Mouse (Mus musculus): Measurements from ENCODE around the gene Hsph1. TPM values are rescaled to one million over a fixed set of nuclear protein-coding genes. Genes with fewer than 3 reads are reported as not detected.

The Hsph1 gene
- polyA plus RNA-seq, 1 experiment from 2014 or later, result 49.5 TPM

GRCm38 (mm10) chr5:149585910-149586309, 50.3 kb downstream of the Hsph1 start:
- Histone ChIP-seq H3K4me1 (ENCODE audit: control insufficient read depth, insufficient read depth, low read length) (no peaks in the 10 kb centered on the region), H3K27ac (ENCODE audit: low read length) (no peak overlapping the region), H3K4me2 (ENCODE audit: low read depth, low read length) (no peak overlapping the region), H3K9ac (ENCODE audit: low read length) (no peak overlapping the region), H3K9me3 (replicated peaks; ENCODE audit: control insufficient read depth, low read length) (no peaks in the 10 kb centered on the region), H3K4me3 (replicated peaks; ENCODE audit: low read length) (no peak overlapping the region), H3K36me3 (ENCODE audit: control insufficient read depth, insufficient read depth, low read length) (no peaks in the 10 kb centered on the region), H3K27me3 (ENCODE audit: control insufficient read depth, insufficient read depth, low read length) (no peaks in the 10 kb centered on the region)
- WGBS, result 58% methylated on average over 10 of the region's 10 CpGs
- ATAC-seq (ENCODE audit: insufficient read depth, low FRiP score), result no peak

- no peak for ATAC-seq (ENCODE audit: insufficient read depth, low FRiP score)
- Histone ChIP-seq H3K4me3 (replicated peaks; ENCODE audit: low read length) (no peak overlapping the region), H3K9ac (ENCODE audit: low read length) (no peak overlapping the region), H3K9me3 (replicated peaks; ENCODE audit: control insufficient read depth, low read length) (no peaks in the 10 kb centered on the region), H3K4me2 (ENCODE audit: low read depth, low read length) (no peak overlapping the region), H3K27ac (ENCODE audit: low read length) (no peak overlapping the region), H3K27me3 (ENCODE audit: control insufficient read depth, insufficient read depth, low read length) (no peaks in the 10 kb centered on the region), H3K4me1 (ENCODE audit: control insufficient read depth, insufficient read depth, low read length) (no peaks in the 10 kb centered on the region), H3K36me3 (ENCODE audit: control insufficient read depth, insufficient read depth, low read length) (no peaks in the 10 kb centered on the region)
- 68% methylated on average over 1 of the region's 1 CpGs for WGBS
Measured at GRCm38 (mm10) chr5:149585231-149585630, 50.9 kb downstream of the Hsph1 start.

- Histone ChIP-seq H3K36me3 (ENCODE audit: control insufficient read depth, insufficient read depth, low read length) (no peaks in the 10 kb centered on the region), H3K27ac (ENCODE audit: low read length) (no peak overlapping the region), H3K4me3 (replicated peaks; ENCODE audit: low read length) (no peak overlapping the region), H3K9ac (ENCODE audit: low read length) (no peak overlapping the region), H3K4me2 (ENCODE audit: low read depth, low read length) (no peak overlapping the region), H3K27me3 (ENCODE audit: control insufficient read depth, insufficient read depth, low read length) (no peaks in the 10 kb centered on the region), H3K9me3 (replicated peaks; ENCODE audit: control insufficient read depth, low read length) (no peaks in the 10 kb centered on the region), H3K4me1 (ENCODE audit: control insufficient read depth, insufficient read depth, low read length) (no peaks in the 10 kb centered on the region)
- ATAC-seq (ENCODE audit: insufficient read depth, low FRiP score), result no peak
- 61% methylated on average over 8 of the region's 8 CpGs for WGBS
Measured at GRCm38 (mm10) chr5:149584154-149584655, 52.0 kb downstream of the Hsph1 start.

- Histone ChIP-seq H3K27me3 (ENCODE audit: control insufficient read depth, insufficient read depth, low read length) (no peaks in the 10 kb centered on the region), H3K27ac (ENCODE audit: low read length) (no peak overlapping the region), H3K9me3 (replicated peaks; ENCODE audit: control insufficient read depth, low read length) (no peaks in the 10 kb centered on the region), H3K4me1 (ENCODE audit: control insufficient read depth, insufficient read depth, low read length) (no peaks in the 10 kb centered on the region), H3K4me2 (ENCODE audit: low read depth, low read length) (no peak overlapping the region), H3K4me3 (replicated peaks; ENCODE audit: low read length) (no peak overlapping the region), H3K9ac (ENCODE audit: low read length) (no peak overlapping the region), H3K36me3 (ENCODE audit: control insufficient read depth, insufficient read depth, low read length) (no peaks in the 10 kb centered on the region)
- WGBS, result 32% methylated on average over 8 of the region's 8 CpGs
- ATAC-seq (ENCODE audit: insufficient read depth, low FRiP score), result no peak
Measured at GRCm38 (mm10) chr5:149583507-149583906, 52.7 kb downstream of the Hsph1 start.

- H3K9me3 ChIP-seq (replicated peaks; ENCODE audit: control insufficient read depth, low read length), result no peaks in the 10 kb centered on the region
- no peak overlapping the region for H3K4me2 ChIP-seq (ENCODE audit: low read depth, low read length)
- ATAC-seq (ENCODE audit: insufficient read depth, low FRiP score), result no peak
- H3K9ac ChIP-seq (ENCODE audit: low read length), result no peak overlapping the region
- no peak overlapping the region for H3K27ac ChIP-seq (ENCODE audit: low read length)
- WGBS, result 47% methylated on average over 5 of the region's 5 CpGs
- no peaks in the 10 kb centered on the region for H3K27me3 ChIP-seq (ENCODE audit: control insufficient read depth, insufficient read depth, low read length)
- no peak overlapping the region for H3K4me3 ChIP-seq (replicated peaks; ENCODE audit: low read length)
- H3K4me1 ChIP-seq (ENCODE audit: control insufficient read depth, insufficient read depth, low read length), result no peaks in the 10 kb centered on the region
- no peaks in the 10 kb centered on the region for H3K36me3 ChIP-seq (ENCODE audit: control insufficient read depth, insufficient read depth, low read length)
Measured at GRCm38 (mm10) chr5:149582642-149583262, 53.4 kb downstream of the Hsph1 start.

GRCm38 (mm10) chr5:149577449-149577848, 58.7 kb downstream of the Hsph1 start:
- Histone ChIP-seq H3K4me1 (ENCODE audit: control insufficient read depth, insufficient read depth, low read length) (peaks cover 6% of the 10 kb centered on the region; the same call in 1 of the 2 replicates), H3K4me3 (replicated peaks; ENCODE audit: low read length) (no peak overlapping the region), H3K4me2 (ENCODE audit: low read depth, low read length) (no peak overlapping the region), H3K36me3 (ENCODE audit: control insufficient read depth, insufficient read depth, low read length) (no peaks in the 10 kb centered on the region), H3K9me3 (replicated peaks; ENCODE audit: control insufficient read depth, low read length) (no peaks in the 10 kb centered on the region), H3K9ac (ENCODE audit: low read length) (no peak overlapping the region; the same call in 1 of the 2 replicates), H3K27ac (ENCODE audit: low read length) (no peak overlapping the region), H3K27me3 (ENCODE audit: control insufficient read depth, insufficient read depth, low read length) (no peaks in the 10 kb centered on the region)
- ATAC-seq (ENCODE audit: insufficient read depth, low FRiP score), result no peak
- 37% methylated on average over 10 of the region's 10 CpGs for WGBS

- Histone ChIP-seq H3K4me1 (ENCODE audit: control insufficient read depth, insufficient read depth, low read length) (peaks cover 6% of the 10 kb centered on the region; the same call in 1 of the 2 replicates), H3K36me3 (ENCODE audit: control insufficient read depth, insufficient read depth, low read length) (no peaks in the 10 kb centered on the region), H3K4me2 (ENCODE audit: low read depth, low read length) (no peak overlapping the region), H3K9me3 (replicated peaks; ENCODE audit: control insufficient read depth, low read length) (no peaks in the 10 kb centered on the region), H3K4me3 (replicated peaks; ENCODE audit: low read length) (no peak overlapping the region), H3K27me3 (ENCODE audit: control insufficient read depth, insufficient read depth, low read length) (no peaks in the 10 kb centered on the region), H3K27ac (ENCODE audit: low read length) (no peak overlapping the region), H3K9ac (ENCODE audit: low read length) (no peak overlapping the region; the same call in 1 of the 2 replicates)
- no peak for ATAC-seq (ENCODE audit: insufficient read depth, low FRiP score)
- WGBS, result 41% methylated on average over 10 of the region's 10 CpGs
Measured at GRCm38 (mm10) chr5:149576977-149577376, 59.2 kb downstream of the Hsph1 start.

- no peaks in the 10 kb centered on the region for H3K36me3 ChIP-seq (ENCODE audit: control insufficient read depth, insufficient read depth, low read length)
- no peak overlapping the region for H3K9ac ChIP-seq (ENCODE audit: low read length)
- peaks cover 13% of the 10 kb centered on the region for H3K4me1 ChIP-seq (ENCODE audit: control insufficient read depth, insufficient read depth, low read length)
- H3K4me2 ChIP-seq (ENCODE audit: low read depth, low read length), result no peak overlapping the region
- no peaks in the 10 kb centered on the region for H3K27me3 ChIP-seq (ENCODE audit: control insufficient read depth, insufficient read depth, low read length)
- H3K4me3 ChIP-seq (replicated peaks; ENCODE audit: low read length), result no peak overlapping the region
- H3K27ac ChIP-seq (ENCODE audit: low read length), result no peak overlapping the region
- no peaks in the 10 kb centered on the region for H3K9me3 ChIP-seq (replicated peaks; ENCODE audit: control insufficient read depth, low read length)
- WGBS, result 57% methylated on average over 13 of the region's 13 CpGs
- ATAC-seq (ENCODE audit: insufficient read depth, low FRiP score), result no peak
Measured at GRCm38 (mm10) chr5:149568993-149569392, 67.2 kb downstream of the Hsph1 start.

- Histone ChIP-seq H3K4me1 (ENCODE audit: control insufficient read depth, insufficient read depth, low read length) (peaks cover 13% of the 10 kb centered on the region), H3K9ac (ENCODE audit: low read length) (no peak overlapping the region), H3K27ac (ENCODE audit: low read length) (peak overlapping the region; percentile 21; the same call in 1 of the 2 replicates), H3K4me2 (ENCODE audit: low read depth, low read length) (no peak overlapping the region), H3K9me3 (replicated peaks; ENCODE audit: control insufficient read depth, low read length) (no peaks in the 10 kb centered on the region), H3K27me3 (ENCODE audit: control insufficient read depth, insufficient read depth, low read length) (no peaks in the 10 kb centered on the region), H3K4me3 (replicated peaks; ENCODE audit: low read length) (no peak overlapping the region), H3K36me3 (ENCODE audit: control insufficient read depth, insufficient read depth, low read length) (no peaks in the 10 kb centered on the region)
- 60% methylated on average over 5 of the region's 5 CpGs for WGBS
- ATAC-seq (ENCODE audit: insufficient read depth, low FRiP score), result peak; percentile 53; the same call in 1 of the 2 replicates
Measured at GRCm38 (mm10) chr5:149566957-149567356, 69.2 kb downstream of the Hsph1 start.
